Mouse (Mus musculus) E14TG2a.4 (cell line): Measurements from ENCODE around the gene Gm49369.

Source experiments
- CTCF ChIP-seq: conservative IDR thresholded peaks from 2 replicates; pipeline ENCODE4 v1.5.1; 2014; ENCODE audit warnings: low read length
- NANOG ChIP-seq: IDR thresholded peaks from 2 replicates; pipeline ENCODE4 v1.6.1; 2014; ENCODE audit warnings: borderline replicate concordance, low read length, mixed read lengths

DNA sequence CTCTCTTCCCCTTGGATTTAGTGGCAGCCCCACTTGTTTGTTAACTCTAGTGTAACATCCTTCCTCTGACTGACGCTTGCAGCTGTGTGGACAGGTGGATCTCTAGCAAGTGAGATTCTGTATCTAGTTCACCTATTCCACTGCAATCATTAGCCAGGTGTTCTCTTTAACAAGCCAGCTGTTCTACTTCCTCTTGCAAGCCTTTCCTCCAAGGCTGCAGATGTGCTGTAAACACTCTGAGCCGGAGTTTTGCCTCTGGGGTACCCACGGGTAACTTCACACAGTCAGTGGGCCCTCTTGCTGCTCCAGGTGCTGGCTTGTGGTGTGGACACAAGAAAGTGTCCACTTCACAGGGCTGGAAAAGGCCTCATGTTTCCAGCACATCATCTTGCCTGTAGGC, 24.9 kb downstream of the Gm49369 start:
- TF ChIP-seq CTCF (no peak), NANOG (no peak)
